Mouse (Mus musculus) WW6 (cell line): ENCODE measurements at regions not wholly inside any gene's neighbourhood (a gene's known extent, or its start where the extent isn't known, plus 50 kb on each side); places are given as distances from the start of the nearest gene placed in this dataset.

ENCODE experiments used
- DNase-seq: peaks from one replicate; pipeline ENCODE4 v3.0.0-alpha.2; 2013; ENCODE audit warnings: low read depth, low spot score

GRCm38 (mm10) chr6:51162208-51163082, 270.0 kb upstream of the Nfe2l3 start:
- no peak for DNase-seq

GRCm38 (mm10) chr6:51163266-51163665, 269.2 kb upstream of the Nfe2l3 start:
- no peak for DNase-seq

GRCm38 (mm10) chr6:51163882-51164281, 268.6 kb upstream of the Nfe2l3 start:
- no peak for DNase-seq

GRCm38 (mm10) chr6:51167028-51167427, 265.4 kb upstream of the Nfe2l3 start:
- no peak for DNase-seq

GRCm38 (mm10) chr6:51168048-51168447, 264.4 kb upstream of the Nfe2l3 start:
- DNase-seq: no peak

- no peak for DNase-seq
Measured at GRCm38 (mm10) chr6:51168775-51169695, 263.4 kb upstream of the Nfe2l3 start.

GRCm38 (mm10) chr6:51169971-51170411, 262.5 kb upstream of the Nfe2l3 start:
- no peak for DNase-seq

GRCm38 (mm10) chr6:51170414-51170813, 262.1 kb upstream of the Nfe2l3 start:
- no peak for DNase-seq

- DNase-seq: peak; percentile 76
Measured at GRCm38 (mm10) chr6:51170871-51171270, 261.6 kb upstream of the Nfe2l3 start.

- no peak for DNase-seq
Measured at GRCm38 (mm10) chr6:51171761-51172160, 260.7 kb upstream of the Nfe2l3 start.

GRCm38 (mm10) chr6:51172331-51172791, 260.1 kb upstream of the Nfe2l3 start:
- DNase-seq: no peak

GRCm38 (mm10) chr6:51172856-51173619, 259.4 kb upstream of the Nfe2l3 start:
- DNase-seq: peak; percentile 83

GRCm38 (mm10) chr6:51173620-51174442, 258.6 kb upstream of the Nfe2l3 start:
- no peak for DNase-seq

GRCm38 (mm10) chr6:51174443-51175021, 257.9 kb upstream of the Nfe2l3 start:
- no peak for DNase-seq

GRCm38 (mm10) chr6:51175616-51176590, 256.6 kb upstream of the Nfe2l3 start:
- no peak for DNase-seq

- no peak for DNase-seq
Measured at GRCm38 (mm10) chr6:51176791-51177433, 255.6 kb upstream of the Nfe2l3 start.

- DNase-seq: no peak
Measured at GRCm38 (mm10) chr6:51177701-51178060, 254.8 kb upstream of the Nfe2l3 start.

GRCm38 (mm10) chr6:51178061-51178791, 254.2 kb upstream of the Nfe2l3 start:
- DNase-seq: peak; percentile 91
